Comparison of ENCODE assay signal across 22 mouse cellular contexts in genomic region chr17:57261286-57261685, GRCm38 (mm10).
"Had no signal": no experiment of that assay in that cellular context is flagged by ENCODE, and none has a peak within 500 bp of the region (broad histone marks: within the 10 kb centered on the region; RNA-seq: fewer than 3 reads in every experiment).

No protein-coding gene starts in this region.

- H3K9me3 ChIP-seq: heart, embryonic 13.5 days; heart, embryonic 15.5 days; hindbrain, embryonic 10.5 days; hindbrain, embryonic 12.5 days; intestine, embryonic 15.5 days; limb, embryonic 10.5 days; limb, embryonic 12.5 days; liver, embryonic 13.5 days; liver, embryonic 15.5 days had no signal

- H3K4me3 ChIP-seq: heart, embryonic 13.5 days; heart, embryonic 15.5 days; hindbrain, embryonic 10.5 days; hindbrain, embryonic 12.5 days; intestine, embryonic 15.5 days; layer of hippocampus, adult 2 months; left cerebral cortex, adult 2 months; limb, embryonic 10.5 days; limb, embryonic 12.5 days; liver, embryonic 13.5 days; liver, embryonic 15.5 days had no signal

- H3K4me1 ChIP-seq: hindbrain, embryonic 12.5 days had no signal

- H3K36me3 ChIP-seq: liver, embryonic 15.5 days had no signal

- DNase-seq: gastrocnemius, postnatal 14 days; heart, postnatal 4 days; kidney, adult 18-20 months; kidney, adult 8-10 months; kidney, postnatal 10 days; kidney, postnatal 25 days; kidney, postnatal 4 days; liver; liver, embryonic 13.5 days; liver, postnatal 0 days; lung, adult 2 months had no signal

- H3K27ac ChIP-seq: heart, embryonic 13.5 days; heart, embryonic 15.5 days; hindbrain, embryonic 10.5 days; hindbrain, embryonic 12.5 days; hindbrain, embryonic 14.5 days; intestine, embryonic 15.5 days; layer of hippocampus, adult 2 months; left cerebral cortex, adult 2 months; limb, embryonic 10.5 days; limb, embryonic 12.5 days; liver, embryonic 13.5 days; liver, embryonic 15.5 days had no signal

- H3K27me3 ChIP-seq: heart, embryonic 13.5 days; heart, embryonic 15.5 days; hindbrain, embryonic 12.5 days; intestine, embryonic 15.5 days; limb, embryonic 12.5 days; liver, embryonic 13.5 days; liver, embryonic 15.5 days had no signal
